Mouse (Mus musculus) effector memory CD4-positive, alpha-beta T cell, adult 5 months (primary cell): Measurements from ENCODE around the gene Kif28. TPM values are rescaled to one million over a fixed set of nuclear protein-coding genes. Genes with fewer than 3 reads are reported as not detected.

Experiments used
- polyA plus RNA-seq: library from polyadenylated mRNA; unstranded; fragments of 100-300 nt; shearing (Covaris generic); gene quantifications from one replicate; pipeline ENCODE4 v1.2.1, GENCODE M21; 2017

Gene Kif28
- not detected for polyA plus RNA-seq

DNA sequence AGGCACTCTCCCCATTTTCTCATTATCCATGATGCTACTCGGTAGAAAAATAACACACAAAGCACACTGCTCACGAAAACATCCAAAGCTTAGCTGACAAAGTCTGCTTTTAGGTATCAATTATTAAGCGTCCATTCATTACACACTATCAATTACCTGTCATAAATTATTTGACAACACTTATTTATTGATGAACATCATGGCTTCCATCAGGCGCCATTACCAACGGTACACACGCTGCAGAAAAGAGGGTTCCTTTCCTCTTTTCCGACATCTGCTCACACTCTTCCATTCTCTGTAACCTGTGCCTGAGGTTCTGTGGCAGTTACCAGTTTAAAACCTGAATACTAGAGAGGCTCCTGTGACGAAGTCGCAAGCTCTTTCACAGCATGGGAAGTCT is at the start of gene Kif28:
Gene Kif28, minus strand, starts transcription at position 101 of the 400 bp plus-strand sequence.

DNA sequence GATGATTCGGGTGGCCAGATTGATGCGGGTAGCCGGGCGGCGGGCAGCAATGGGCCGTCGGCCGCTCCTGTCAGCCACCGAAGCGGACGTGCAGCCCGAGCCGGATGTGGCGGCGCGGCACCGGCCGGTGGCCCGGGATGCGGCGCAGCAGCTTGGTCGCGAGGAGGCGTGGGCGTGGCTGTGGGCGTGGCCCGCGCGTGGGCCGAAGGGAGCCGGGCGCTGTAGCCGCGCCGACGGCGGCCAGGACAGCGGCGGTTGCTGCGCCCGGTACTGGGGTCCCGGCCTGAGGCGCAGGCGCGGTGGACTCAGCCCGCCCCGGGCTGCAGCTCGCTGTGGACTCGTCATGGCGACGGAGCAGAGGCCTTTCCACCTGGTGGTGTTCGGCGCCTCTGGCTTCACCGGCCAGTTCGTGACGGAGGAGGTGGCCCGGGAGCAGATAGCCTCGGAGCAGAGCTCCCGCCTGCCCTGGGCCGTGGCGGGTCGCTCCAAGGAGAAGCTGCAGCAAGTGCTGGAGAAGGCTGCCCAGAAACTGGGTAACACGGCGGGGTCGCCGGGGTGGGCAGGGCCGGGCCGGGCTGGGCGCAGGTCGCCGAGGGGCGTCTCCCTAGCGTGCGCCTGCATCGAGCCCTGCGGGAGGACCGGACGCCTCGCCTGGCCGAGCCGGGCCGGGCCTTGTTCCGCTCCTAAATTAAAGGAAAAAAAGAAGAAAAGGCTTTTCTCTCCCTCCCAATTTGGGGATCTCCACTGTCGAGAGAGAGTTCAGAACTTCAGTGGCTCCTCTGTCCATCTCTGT is 76.9 kb downstream of the Kif28 start, which contains the start of gene Sccpdh:
Gene Sccpdh, plus strand, starts transcription at position 198 of the 793 bp plus-strand sequence.

Other genes with a start within 250 kb of the Kif28 start
- gene Smyd3, start 227.2 kb downstream of the Kif28 start, polyA plus RNA-seq: 46.2 TPM
- gene Tfb2m, start 199.0 kb downstream of the Kif28 start, polyA plus RNA-seq: 47.3 TPM
- 55.2 TPM for gene Cnst, start 198.9 kb downstream of the Kif28 start, polyA plus RNA-seq
- gene Sccpdh, start 77.1 kb downstream of the Kif28 start, polyA plus RNA-seq: 3.4 TPM
- gene Gm10518, start 58.1 kb upstream of the Kif28 start, polyA plus RNA-seq: 0.57 TPM
- 60.6 TPM for gene Ahctf1, start 58.4 kb upstream of the Kif28 start, polyA plus RNA-seq
- 2.2 TPM for gene Cdc42bpa, start 215.2 kb upstream of the Kif28 start, polyA plus RNA-seq